Mouse (Mus musculus): ENCODE measurements around the gene Wdfy4. TPM values are rescaled to one million over a fixed set of nuclear protein-coding genes. Genes with fewer than 3 reads are reported as not detected.

Wdfy4 gene
- polyA plus RNA-seq, 1 experiment from 2014 or later, result 0.45 TPM

DNA sequence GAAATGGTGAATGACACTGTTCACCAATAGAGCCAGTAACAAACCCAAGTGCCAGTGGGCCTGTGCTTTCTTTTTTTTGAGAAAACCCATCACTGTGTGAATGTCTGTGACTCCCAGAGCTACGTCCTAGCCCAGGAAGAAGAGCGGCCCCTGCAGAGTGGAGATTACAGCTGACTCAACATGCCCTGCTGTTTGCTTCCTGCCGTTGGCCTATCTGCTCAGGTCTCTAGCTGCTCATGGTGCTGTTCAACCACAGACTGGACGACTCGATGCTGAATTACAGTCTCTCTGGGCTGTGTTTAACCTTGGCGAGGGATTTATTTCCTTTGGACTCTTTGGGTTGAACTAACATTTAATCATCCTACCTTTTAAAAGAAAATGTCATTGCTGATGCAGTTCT, 17.6 kb upstream of the Wdfy4 start:
- Histone ChIP-seq H3K9ac (ENCODE audit: low read depth, low read length) (no peak overlapping the region), H3K4me1 (ENCODE audit: control insufficient read depth, insufficient read depth, low read length) (peaks cover 5% of the 10 kb centered on the region; the same call in 1 of the 2 replicates), H3K27me3 (ENCODE audit: control insufficient read depth, insufficient read depth, low read depth, low read length) (no peaks in the 10 kb centered on the region; the same call in 1 of the 2 replicates), H3K4me2 (ENCODE audit: low read length) (no peak overlapping the region), H3K36me3 (ENCODE audit: control insufficient read depth, insufficient read depth, low read length) (no peaks in the 10 kb centered on the region), H3K4me3 (ENCODE audit: low read depth, low read length) (no peak overlapping the region), H3K27ac (ENCODE audit: low read length) (no peak overlapping the region), H3K9me3 (replicated peaks; ENCODE audit: control insufficient read depth, low read length, poor library complexity, severe bottlenecking) (no peaks in the 10 kb centered on the region)
- WGBS, result 90% methylated on average over 6 of the region's 6 CpGs
- no peak for ATAC-seq

DNA sequence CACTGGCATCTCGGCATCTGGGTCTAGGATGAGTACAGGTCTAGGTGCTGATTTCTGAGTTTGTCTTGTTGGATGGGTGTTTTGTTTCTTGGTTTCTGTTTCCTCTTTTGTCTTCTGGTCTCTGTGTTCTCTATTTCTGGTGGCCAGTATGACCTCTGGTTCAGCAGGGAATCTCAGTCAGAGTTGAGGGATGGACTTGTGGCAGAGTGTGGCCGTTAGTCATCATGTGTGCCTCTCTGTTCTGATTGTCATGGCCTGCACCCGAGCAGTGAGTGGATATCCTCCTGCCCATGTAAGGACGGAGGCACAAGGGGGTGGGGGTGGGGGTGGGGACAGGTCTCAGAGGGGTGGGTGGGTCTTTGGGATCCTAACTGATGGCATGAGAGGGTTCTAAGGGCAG, 16.9 kb upstream of the Wdfy4 start:
- H3K9me3 ChIP-seq (replicated peaks; ENCODE audit: control insufficient read depth, low read length, poor library complexity, severe bottlenecking), result no peaks in the 10 kb centered on the region

GRCm38 (mm10) chr14:33194241-33194640, 8.9 kb upstream of the Wdfy4 start:
- no peak overlapping the region for H3K9ac ChIP-seq (ENCODE audit: low read depth, low read length)
- no peaks in the 10 kb centered on the region for H3K27me3 ChIP-seq (ENCODE audit: control insufficient read depth, insufficient read depth, low read depth, low read length)
- WGBS, result 81% methylated on average over 3 of the region's 3 CpGs
- no peaks in the 10 kb centered on the region for H3K9me3 ChIP-seq (replicated peaks; ENCODE audit: control insufficient read depth, low read length, poor library complexity, severe bottlenecking)
- no peak for ATAC-seq
- H3K36me3 ChIP-seq (ENCODE audit: control insufficient read depth, insufficient read depth, low read length), result no peaks in the 10 kb centered on the region
- no peak overlapping the region for H3K27ac ChIP-seq (ENCODE audit: low read length)
- no peak overlapping the region for H3K4me2 ChIP-seq (ENCODE audit: low read length)
- H3K4me3 ChIP-seq (ENCODE audit: low read depth, low read length), result no peak overlapping the region
- no peaks in the 10 kb centered on the region for H3K4me1 ChIP-seq (ENCODE audit: control insufficient read depth, insufficient read depth, low read length)

More for the DNA sequence above, 16.9 kb upstream of the Wdfy4 start:
- ATAC-seq, result no peak
- H3K27me3 ChIP-seq (ENCODE audit: control insufficient read depth, insufficient read depth, low read depth, low read length), result no peaks in the 10 kb centered on the region
- no peak overlapping the region for H3K27ac ChIP-seq (ENCODE audit: low read length)
- no peak overlapping the region for H3K9ac ChIP-seq (ENCODE audit: low read depth, low read length)
- no peak overlapping the region for H3K4me3 ChIP-seq (ENCODE audit: low read depth, low read length)
- H3K36me3 ChIP-seq (ENCODE audit: control insufficient read depth, insufficient read depth, low read length), result no peaks in the 10 kb centered on the region
- peaks cover 5% of the 10 kb centered on the region; the same call in 1 of the 2 replicates for H3K4me1 ChIP-seq (ENCODE audit: control insufficient read depth, insufficient read depth, low read length)
- WGBS, result 87% methylated on average over 4 of the region's 4 CpGs
- no peak overlapping the region for H3K4me2 ChIP-seq (ENCODE audit: low read length)

- Histone ChIP-seq H3K4me2 (ENCODE audit: low read length) (no peak overlapping the region), H3K27ac (ENCODE audit: low read length) (no peak overlapping the region), H3K36me3 (ENCODE audit: control insufficient read depth, insufficient read depth, low read length) (no peaks in the 10 kb centered on the region), H3K4me1 (ENCODE audit: control insufficient read depth, insufficient read depth, low read length) (no peaks in the 10 kb centered on the region), H3K4me3 (ENCODE audit: low read depth, low read length) (no peak overlapping the region), H3K9me3 (replicated peaks; ENCODE audit: control insufficient read depth, low read length, poor library complexity, severe bottlenecking) (no peaks in the 10 kb centered on the region), H3K9ac (ENCODE audit: low read depth, low read length) (no peak overlapping the region), H3K27me3 (ENCODE audit: control insufficient read depth, insufficient read depth, low read depth, low read length) (no peaks in the 10 kb centered on the region)
- ATAC-seq, result no peak
These were observed 8.5 kb upstream of the Wdfy4 start for GRCm38 (mm10) chr14:33193762-33194161.

GRCm38 (mm10) chr14:33190646-33191045, 5.3 kb upstream of the Wdfy4 start:
- ATAC-seq, result no peak
- Histone ChIP-seq H3K27ac (ENCODE audit: low read length) (no peak overlapping the region), H3K4me1 (ENCODE audit: control insufficient read depth, insufficient read depth, low read length) (no peaks in the 10 kb centered on the region), H3K27me3 (ENCODE audit: control insufficient read depth, insufficient read depth, low read depth, low read length) (no peaks in the 10 kb centered on the region), H3K9ac (ENCODE audit: low read depth, low read length) (no peak overlapping the region), H3K36me3 (ENCODE audit: control insufficient read depth, insufficient read depth, low read length) (no peaks in the 10 kb centered on the region), H3K9me3 (replicated peaks; ENCODE audit: control insufficient read depth, low read length, poor library complexity, severe bottlenecking) (no peaks in the 10 kb centered on the region), H3K4me2 (ENCODE audit: low read length) (no peak overlapping the region), H3K4me3 (ENCODE audit: low read depth, low read length) (no peak overlapping the region)
- 90% methylated on average over 1 of the region's 1 CpGs for WGBS

- H3K4me2 ChIP-seq (ENCODE audit: low read length), result no peak overlapping the region
- no peak overlapping the region for H3K4me3 ChIP-seq (ENCODE audit: low read depth, low read length)
- H3K27ac ChIP-seq (ENCODE audit: low read length), result no peak overlapping the region
- no peaks in the 10 kb centered on the region for H3K36me3 ChIP-seq (ENCODE audit: control insufficient read depth, insufficient read depth, low read length)
- no peaks in the 10 kb centered on the region for H3K4me1 ChIP-seq (ENCODE audit: control insufficient read depth, insufficient read depth, low read length)
- WGBS, result 93% methylated on average over 21 of the region's 21 CpGs
- ATAC-seq, result no peak
- no peak overlapping the region for H3K9ac ChIP-seq (ENCODE audit: low read depth, low read length)
- no peaks in the 10 kb centered on the region for H3K27me3 ChIP-seq (ENCODE audit: control insufficient read depth, insufficient read depth, low read depth, low read length)
- no peaks in the 10 kb centered on the region for H3K9me3 ChIP-seq (replicated peaks; ENCODE audit: control insufficient read depth, low read length, poor library complexity, severe bottlenecking)
These were observed 4.6 kb upstream of the Wdfy4 start for GRCm38 (mm10) chr14:33189849-33190423.

- Histone ChIP-seq H3K4me3 (ENCODE audit: low read depth, low read length) (no peak overlapping the region), H3K4me2 (ENCODE audit: low read length) (no peak overlapping the region), H3K27ac (ENCODE audit: low read length) (no peak overlapping the region), H3K27me3 (ENCODE audit: control insufficient read depth, insufficient read depth, low read depth, low read length) (no peaks in the 10 kb centered on the region), H3K4me1 (ENCODE audit: control insufficient read depth, insufficient read depth, low read length) (no peaks in the 10 kb centered on the region), H3K9ac (ENCODE audit: low read depth, low read length) (no peak overlapping the region), H3K36me3 (ENCODE audit: control insufficient read depth, insufficient read depth, low read length) (no peaks in the 10 kb centered on the region), H3K9me3 (replicated peaks; ENCODE audit: control insufficient read depth, low read length, poor library complexity, severe bottlenecking) (no peaks in the 10 kb centered on the region)
- ATAC-seq, result no peak
- WGBS, result 80% methylated on average over 10 of the region's 10 CpGs
These were observed 3.9 kb upstream of the Wdfy4 start for GRCm38 (mm10) chr14:33189230-33189629.

DNA sequence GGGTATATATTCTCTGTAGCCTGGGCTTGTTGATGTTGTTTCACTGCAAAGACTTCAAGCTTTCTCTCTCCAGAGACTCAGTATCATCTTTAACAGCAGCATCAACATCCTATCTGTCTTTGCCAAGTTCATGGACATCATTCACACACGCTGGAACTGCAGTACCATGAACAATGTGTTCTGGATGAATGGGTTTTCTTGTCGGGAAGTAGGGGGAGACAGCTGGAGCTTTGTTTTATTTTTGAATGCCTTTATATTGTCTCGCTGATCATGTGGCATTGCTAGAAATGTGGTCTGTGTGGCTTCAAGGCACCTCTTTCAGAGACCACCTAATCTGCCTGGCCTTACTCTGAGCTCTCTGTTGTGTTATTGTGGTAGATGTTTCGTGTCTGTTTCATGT, 1.9 kb upstream of the Wdfy4 start:
- ATAC-seq, result no peak
- Histone ChIP-seq H3K36me3 (ENCODE audit: control insufficient read depth, insufficient read depth, low read length) (no peaks in the 10 kb centered on the region), H3K27ac (ENCODE audit: low read length) (no peak overlapping the region), H3K9me3 (replicated peaks; ENCODE audit: control insufficient read depth, low read length, poor library complexity, severe bottlenecking) (no peaks in the 10 kb centered on the region), H3K4me3 (ENCODE audit: low read depth, low read length) (no peak overlapping the region), H3K27me3 (ENCODE audit: control insufficient read depth, insufficient read depth, low read depth, low read length) (no peaks in the 10 kb centered on the region), H3K9ac (ENCODE audit: low read depth, low read length) (no peak overlapping the region), H3K4me2 (ENCODE audit: low read length) (no peak overlapping the region), H3K4me1 (ENCODE audit: control insufficient read depth, insufficient read depth, low read length) (no peaks in the 10 kb centered on the region)
- 28% methylated on average over 4 of the region's 4 CpGs for WGBS

- H3K27ac ChIP-seq (ENCODE audit: low read length), result no peak overlapping the region
- no peaks in the 10 kb centered on the region for H3K27me3 ChIP-seq (ENCODE audit: control insufficient read depth, insufficient read depth, low read depth, low read length)
- 91% methylated on average over 5 of the region's 5 CpGs for WGBS
- no peaks in the 10 kb centered on the region for H3K36me3 ChIP-seq (ENCODE audit: control insufficient read depth, insufficient read depth, low read length)
- H3K9me3 ChIP-seq (replicated peaks; ENCODE audit: control insufficient read depth, low read length, poor library complexity, severe bottlenecking), result no peaks in the 10 kb centered on the region
- no peak overlapping the region for H3K4me3 ChIP-seq (ENCODE audit: low read depth, low read length)
- no peak overlapping the region for H3K4me2 ChIP-seq (ENCODE audit: low read length)
- no peaks in the 10 kb centered on the region for H3K4me1 ChIP-seq (ENCODE audit: control insufficient read depth, insufficient read depth, low read length)
- H3K9ac ChIP-seq (ENCODE audit: low read depth, low read length), result no peak overlapping the region
- no peak for ATAC-seq
These were observed 5.2 kb downstream of the Wdfy4 start for GRCm38 (mm10) chr14:33180102-33180501.
